Mouse (Mus musculus): Measurements from ENCODE around the gene Smg9.
A peak's percentile ranks its signal among the peaks of the same experiment; 100 is the strongest.

GRCm38 (mm10) chr7:24402851-24403250, 3.4 kb downstream of the Smg9 start:
- TF ChIP-seq CTCF (IDR thresholded peaks at IDR 0.05; ENCODE audit: borderline replicate concordance, extremely low read depth, insufficient read depth, insufficient read length) (peak; percentile 48; the same call in 1 of the 2 replicates), POLR2A (IDR thresholded peaks at IDR 0.05; ENCODE audit: borderline replicate concordance, extremely low read depth, insufficient read depth, insufficient read length, poor library complexity, severe bottlenecking) (no peak)
